Mouse (Mus musculus) erythroblast, embryonic 14.5 days (primary cell): Measurements from ENCODE around the gene Axin2.

Experiments used
- GATA1 ChIP-seq: IDR thresholded peaks from 2 replicates; pipeline ENCODE4 v1.6.1; 2012; ENCODE audit warnings: low read length, inconsistent platforms, mixed read lengths
- TAL1 ChIP-seq: IDR thresholded peaks from 3 replicates; pipeline ENCODE4 v1.6.1; 2012; ENCODE audit warnings: low read length, inconsistent platforms, mixed read lengths

DNA sequence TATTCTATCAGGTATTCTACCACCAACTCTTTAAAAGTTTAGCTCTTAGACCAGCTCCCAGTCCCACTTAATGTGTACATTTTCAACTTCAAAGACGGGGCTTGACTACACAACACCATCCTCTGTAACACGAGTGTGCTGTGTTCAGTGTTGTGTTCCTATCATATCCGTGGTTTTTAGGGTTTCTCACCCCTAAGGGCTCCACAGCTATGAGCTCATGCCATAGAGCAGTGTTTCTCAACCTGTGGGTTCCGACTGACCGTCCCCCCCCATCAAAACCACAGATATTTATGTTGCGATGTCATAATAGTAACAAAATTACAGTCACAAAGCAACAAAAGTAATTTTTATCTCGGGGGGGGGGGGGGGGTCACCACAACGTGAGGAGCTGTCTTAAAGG lies 34.1 kb upstream of the Axin2 start:
- TF ChIP-seq TAL1 = no peak
- TF ChIP-seq GATA1 = no peak
